Mouse (Mus musculus): Measurements from ENCODE around the gene Trmt6.

DNA sequence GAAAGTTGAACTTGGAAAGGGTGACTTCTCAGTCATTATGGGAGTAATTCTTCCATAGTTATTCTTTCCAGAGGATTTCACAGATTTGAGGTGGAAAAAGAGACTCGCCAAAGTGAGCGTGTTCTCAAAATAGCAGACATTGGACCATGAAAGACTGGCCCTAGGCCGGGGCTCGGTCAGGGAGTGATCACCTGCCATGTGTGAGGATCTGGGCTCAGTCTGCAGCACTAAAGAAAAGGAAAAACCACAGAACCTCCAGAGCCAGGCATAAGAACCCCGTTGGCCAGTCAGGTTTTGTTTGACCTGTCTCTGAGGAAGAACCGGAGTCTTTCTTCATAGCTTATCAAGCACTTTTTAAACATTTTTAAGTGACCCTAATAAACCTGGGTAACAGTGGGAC lies 31.8 kb downstream of the Trmt6 start:
- TF ChIP-seq CTCF (conservative IDR thresholded peaks at IDR 0.05; ENCODE audit: insufficient read depth, insufficient read length, low read depth, low read length) (no peak), POLR2A (IDR thresholded peaks at IDR 0.05; ENCODE audit: low read depth, low read length) (no peak)
